Mouse (Mus musculus): ENCODE data around the gene Wdr20.

DNA sequence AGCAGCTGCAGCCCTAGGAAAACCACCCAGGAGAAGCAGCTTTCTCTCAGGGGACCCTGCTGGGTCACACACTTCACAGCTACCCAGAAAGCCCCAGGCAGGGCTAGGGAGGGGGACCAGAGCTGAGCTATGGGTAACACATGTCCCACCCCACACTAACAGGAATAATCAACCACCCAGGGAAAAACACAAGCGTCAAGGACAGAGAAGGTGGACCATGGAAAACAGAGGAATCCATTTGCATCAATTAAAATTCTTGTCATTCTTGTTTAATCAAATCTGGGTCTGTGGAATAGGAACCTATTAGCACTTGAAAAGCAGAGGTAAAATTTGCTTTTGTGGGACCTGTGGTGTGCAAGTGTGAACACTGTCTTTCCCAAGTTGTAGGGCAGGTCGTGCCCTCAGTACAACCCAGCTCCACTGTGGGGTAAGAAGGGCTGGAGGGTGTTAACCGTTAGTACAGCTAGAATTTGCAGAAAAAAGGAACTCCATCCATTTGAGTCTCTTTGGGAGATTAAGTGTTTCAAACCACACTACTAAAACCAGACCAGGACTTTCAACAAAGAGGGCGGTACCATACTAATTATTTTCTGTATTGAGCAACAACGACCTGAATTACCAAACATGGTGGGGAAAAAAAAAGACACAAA lies 99.6 kb downstream of the Wdr20 start:
- TF ChIP-seq POLR2A (IDR thresholded peaks at IDR 0.05; ENCODE audit: low read depth, low read length): no peak
- TF ChIP-seq CTCF (IDR thresholded peaks at IDR 0.05; ENCODE audit: borderline replicate concordance, insufficient read depth, low read length): no peak

Measured in embryonic fibroblast, embryonic 13.5 days (primary cell).